Mouse (Mus musculus) hindbrain, embryonic 11.5 days (tissue): ENCODE measurements at regions not wholly inside any gene's neighbourhood (a gene's known extent, or its start where the extent isn't known, plus 50 kb on each side); places are given as distances from the start of the nearest gene placed in this dataset.

Experiments
- ATAC-seq: fragments of 200-750 bp; cut with Nextera tagmentation; 2 replicates; pipeline ENCODE4 v1.8.0; 2017; ENCODE audit warnings: mild to moderate bottlenecking, moderate TSS enrichment, moderate library complexity; ENCODE audit not compliant: low FRiP score
- DNase-seq: peaks from one replicate; pipeline ENCODE4 v3.0.0-alpha.2; 2015; ENCODE audit warnings: low spot score
- H3K27ac ChIP-seq: fragments of 300-500 bp; sonication (generic); 2 replicates; pipeline ENCODE4 v1.5.1; 2014; ENCODE audit warnings: mild to moderate bottlenecking, low read depth, low read length
- H3K27me3 ChIP-seq: fragments of 300-500 bp; sonication (generic); 2 replicates; pipeline ENCODE4 v1.6.1; 2014; ENCODE audit warnings: mild to moderate bottlenecking, low read length, moderate library complexity, mixed read lengths; ENCODE audit not compliant: control insufficient read depth, insufficient read depth
- H3K36me3 ChIP-seq: fragments of 300-500 bp; sonication (generic); 2 replicates; pipeline ENCODE4 v1.6.1; 2014; ENCODE audit warnings: mild to moderate bottlenecking, low read length, moderate library complexity, mixed read lengths; ENCODE audit not compliant: control insufficient read depth, insufficient read depth
- H3K4me1 ChIP-seq: fragments of 300-500 bp; sonication (generic); replicated peaks from 2 replicates; pipeline ENCODE4 v1.6.1; 2014; ENCODE audit warnings: low read length, mixed read lengths; ENCODE audit not compliant: control insufficient read depth, insufficient read depth
- H3K4me2 ChIP-seq: fragments of 300-500 bp; sonication (generic); replicated peaks from 2 replicates; pipeline ENCODE4 v1.6.1; 2014; ENCODE audit warnings: mild to moderate bottlenecking, low read depth, low read length
- H3K4me3 ChIP-seq: fragments of 300-500 bp; sonication (generic); 2 replicates; pipeline ENCODE4 v1.5.1; 2014; ENCODE audit warnings: low read depth, low read length
- H3K9ac ChIP-seq: fragments of 300-500 bp; sonication (generic); 2 replicates; pipeline ENCODE4 v1.6.1; 2014; ENCODE audit warnings: low read depth, low read length
- H3K9me3 ChIP-seq: fragments of 300-500 bp; sonication (generic); 2 replicates; pipeline ENCODE4 v1.6.1; 2016; ENCODE audit warnings: low read length; ENCODE audit not compliant: control insufficient read depth
- WGBS: fragments of 180-500 bp; shearing (Covaris S2); extraction: QIAGEN DNeasy Blood & Tissue Kit; methylation state at CpG from one replicate; pipeline ENCODE4 v1.1.7; 2014; 5-methylcytosine and 5-hydroxymethylcytosine counted together

DNA sequence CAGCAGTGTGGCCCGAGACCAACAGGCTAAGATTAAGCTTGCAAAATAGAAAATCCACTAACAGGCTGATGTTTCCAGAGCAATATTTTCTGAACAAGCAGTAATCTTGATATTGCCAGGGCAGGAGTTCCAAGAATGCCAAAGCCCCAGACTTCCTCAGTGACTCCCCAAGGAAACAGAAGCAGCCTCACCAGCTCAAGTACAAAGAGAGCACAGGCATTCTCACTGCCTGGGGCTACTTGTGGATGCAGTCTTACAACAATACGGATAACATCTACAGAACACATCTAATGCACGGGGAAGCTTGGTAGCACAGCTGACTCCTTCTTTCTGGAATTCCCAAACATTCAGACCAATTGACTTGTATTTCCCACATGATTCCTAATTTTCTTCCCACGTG is 235.9 kb downstream of the Samd5 start:
- H3K27me3 ChIP-seq = no peaks in the 10 kb centered on the region
- DNase-seq = peak; percentile 10
- H3K27ac ChIP-seq = no peak overlapping the region
- H3K4me2 ChIP-seq = no peak overlapping the region
- no peaks in the 10 kb centered on the region for H3K9me3 ChIP-seq
- H3K36me3 ChIP-seq = no peaks in the 10 kb centered on the region
- ATAC-seq = no peak
- H3K4me1 ChIP-seq = no peaks in the 10 kb centered on the region
- H3K9ac ChIP-seq = no peak overlapping the region
- no peak overlapping the region for H3K4me3 ChIP-seq
- 73% methylated on average over 4 of the region's 4 CpGs for WGBS

- Histone ChIP-seq H3K36me3 (no peaks in the 10 kb centered on the region), H3K4me3 (no peak overlapping the region), H3K4me1 (no peaks in the 10 kb centered on the region), H3K9ac (no peak overlapping the region), H3K4me2 (no peak overlapping the region), H3K27me3 (no peaks in the 10 kb centered on the region), H3K9me3 (no peaks in the 10 kb centered on the region), H3K27ac (no peak overlapping the region)
- no peak for DNase-seq
- WGBS = 69% methylated on average over 4 of the region's 4 CpGs
- no peak for ATAC-seq
These were observed 236.6 kb downstream of the Samd5 start for GRCm38 (mm10) chr10:9438366-9438765.

GRCm38 (mm10) chr10:9429085-9429484 is 245.9 kb downstream of the Samd5 start:
- Histone ChIP-seq H3K36me3 (no peaks in the 10 kb centered on the region), H3K27me3 (no peaks in the 10 kb centered on the region), H3K27ac (no peak overlapping the region), H3K9ac (no peak overlapping the region), H3K9me3 (no peaks in the 10 kb centered on the region), H3K4me3 (no peak overlapping the region), H3K4me2 (no peak overlapping the region), H3K4me1 (no peaks in the 10 kb centered on the region)
- 90% methylated on average over 2 of the region's 2 CpGs for WGBS
- ATAC-seq (no peak), DNase-seq (no peak)

DNA sequence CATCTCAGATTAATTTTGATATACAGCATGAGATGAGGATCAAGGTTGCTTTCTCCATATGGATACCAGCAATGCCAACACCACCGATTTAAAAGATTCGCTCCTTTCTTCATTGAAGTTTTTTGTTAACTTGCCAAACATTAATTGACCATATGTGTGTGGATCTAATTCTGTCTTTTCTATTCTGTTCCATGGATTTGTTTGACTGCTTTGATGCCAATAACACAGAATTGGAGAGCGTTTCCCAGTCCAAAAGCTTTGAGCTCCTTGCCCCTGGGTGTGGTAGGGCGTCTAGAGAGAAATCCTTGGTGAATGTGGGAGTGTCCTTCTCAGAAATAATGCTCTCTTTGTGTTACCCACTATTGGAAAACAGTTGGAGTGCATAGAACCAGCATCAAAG is 254.3 kb downstream of the Samd5 start:
- no peak for ATAC-seq
- H3K9ac ChIP-seq = no peak overlapping the region
- WGBS = 79% methylated on average over 4 of the region's 4 CpGs
- DNase-seq = no peak
- no peak overlapping the region for H3K27ac ChIP-seq
- H3K4me2 ChIP-seq = no peak overlapping the region
- H3K9me3 ChIP-seq = no peaks in the 10 kb centered on the region
- no peaks in the 10 kb centered on the region for H3K4me1 ChIP-seq
- no peaks in the 10 kb centered on the region for H3K36me3 ChIP-seq
- no peak overlapping the region for H3K4me3 ChIP-seq
- H3K27me3 ChIP-seq = no peaks in the 10 kb centered on the region

GRCm38 (mm10) chr10:9416685-9417084 is 258.3 kb downstream of the Samd5 start:
- ATAC-seq = no peak
- H3K4me2 ChIP-seq = no peak overlapping the region
- no peak overlapping the region for H3K4me3 ChIP-seq
- H3K36me3 ChIP-seq = no peaks in the 10 kb centered on the region
- no peaks in the 10 kb centered on the region for H3K4me1 ChIP-seq
- H3K27ac ChIP-seq = no peak overlapping the region
- no peaks in the 10 kb centered on the region for H3K27me3 ChIP-seq
- no peak overlapping the region for H3K9ac ChIP-seq
- H3K9me3 ChIP-seq = no peaks in the 10 kb centered on the region
- 91% methylated on average over 5 of the region's 5 CpGs for WGBS
- no peak for DNase-seq

GRCm38 (mm10) chr10:9406101-9406500 is 268.9 kb downstream of the Samd5 start:
- Histone ChIP-seq H3K27ac (no peak overlapping the region), H3K27me3 (no peaks in the 10 kb centered on the region), H3K9me3 (no peaks in the 10 kb centered on the region), H3K4me2 (no peak overlapping the region), H3K4me3 (no peak overlapping the region), H3K4me1 (no peaks in the 10 kb centered on the region), H3K36me3 (no peaks in the 10 kb centered on the region), H3K9ac (no peak overlapping the region)
- DNase-seq = no peak
- WGBS = 69% methylated on average over 4 of the region's 4 CpGs
- no peak for ATAC-seq

GRCm38 (mm10) chr10:9405417-9405816 is 269.6 kb downstream of the Samd5 start:
- DNase-seq = no peak
- Histone ChIP-seq H3K36me3 (no peaks in the 10 kb centered on the region), H3K4me2 (no peak overlapping the region), H3K4me3 (no peak overlapping the region), H3K4me1 (no peaks in the 10 kb centered on the region), H3K9ac (no peak overlapping the region), H3K9me3 (no peaks in the 10 kb centered on the region), H3K27ac (no peak overlapping the region), H3K27me3 (no peaks in the 10 kb centered on the region)
- no peak for ATAC-seq
- WGBS = 87% methylated on average over 2 of the region's 2 CpGs

GRCm38 (mm10) chr10:9404963-9405362 is 270.0 kb downstream of the Samd5 start:
- H3K27ac ChIP-seq = no peak overlapping the region
- 77% methylated on average over 6 of the region's 6 CpGs for WGBS
- H3K27me3 ChIP-seq = no peaks in the 10 kb centered on the region
- no peak for ATAC-seq
- no peak for DNase-seq
- H3K9me3 ChIP-seq = no peaks in the 10 kb centered on the region
- no peaks in the 10 kb centered on the region for H3K4me1 ChIP-seq
- no peaks in the 10 kb centered on the region for H3K36me3 ChIP-seq
- no peak overlapping the region for H3K4me3 ChIP-seq
- H3K9ac ChIP-seq = no peak overlapping the region
- no peak overlapping the region for H3K4me2 ChIP-seq

DNA sequence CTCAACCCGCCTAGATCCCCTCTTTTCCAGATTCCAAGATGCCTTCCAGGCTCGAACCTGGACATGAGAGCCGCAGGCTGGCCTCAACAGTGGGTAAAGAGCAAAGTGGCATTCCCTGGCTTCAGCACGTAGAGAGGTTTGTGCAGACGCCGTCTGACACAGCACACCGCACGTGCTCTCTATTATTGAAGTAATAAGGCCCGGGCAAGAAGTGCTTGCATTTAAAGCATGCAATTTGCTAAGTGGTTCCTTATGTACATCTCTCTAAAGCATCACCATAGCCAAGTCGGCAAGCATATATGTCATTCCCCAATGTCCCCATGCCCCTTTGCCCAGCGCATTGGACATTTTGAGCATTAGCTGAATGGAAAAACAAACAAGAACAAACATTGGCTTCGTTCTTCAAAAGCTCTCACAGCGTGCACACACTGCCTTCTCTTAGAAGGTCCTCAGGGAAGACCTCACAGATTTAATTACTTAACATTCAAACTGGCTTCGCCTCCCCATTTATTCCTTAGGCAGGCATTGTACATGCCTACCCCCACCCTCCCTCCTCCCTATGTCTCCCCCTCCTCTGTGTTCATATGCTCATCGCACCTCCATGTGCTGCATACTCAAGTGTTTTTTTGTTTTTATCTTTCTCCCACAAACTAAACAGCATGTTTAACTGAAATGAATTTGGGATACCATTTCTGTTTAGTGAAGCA is 273.9 kb downstream of the Samd5 start:
- no peak for ATAC-seq
- no peaks in the 10 kb centered on the region for H3K4me1 ChIP-seq
- no peaks in the 10 kb centered on the region for H3K9me3 ChIP-seq
- no peak overlapping the region for H3K4me3 ChIP-seq
- no peak overlapping the region for H3K4me2 ChIP-seq
- WGBS = 78% methylated on average over 15 of the region's 15 CpGs
- no peak for DNase-seq
- H3K36me3 ChIP-seq = no peaks in the 10 kb centered on the region
- H3K27ac ChIP-seq = no peak overlapping the region
- H3K27me3 ChIP-seq = no peaks in the 10 kb centered on the region
- no peak overlapping the region for H3K9ac ChIP-seq
